Mouse (Mus musculus): ENCODE measurements around the gene Atp6v1b1. TPM values are rescaled to one million over a fixed set of nuclear protein-coding genes. Genes with fewer than 3 reads are reported as not detected.
A peak's percentile ranks its signal among the peaks of the same experiment; 100 is the strongest.

Gene Atp6v1b1
- polyA plus RNA-seq, 1 experiment from 2014 or later = 14.2 TPM

GRCm38 (mm10) chr6:83749286-83749685 is 6.5 kb downstream of the Atp6v1b1 start:
- no peak for ATAC-seq (replicated peaks; ENCODE audit: low FRiP score, low read depth)
- no peaks in the 10 kb centered on the region for H3K4me1 ChIP-seq (replicated peaks; ENCODE audit: insufficient read depth, low read length)
- TF ChIP-seq CTCF (IDR thresholded peaks at IDR 0.05; ENCODE audit: low read depth) = no peak
- no peaks in the 10 kb centered on the region for H3K9me3 ChIP-seq (replicated peaks; ENCODE audit: low read length)
- DNase-seq (ENCODE audit: low spot score) = no peak
- no peak overlapping the region for H3K4me2 ChIP-seq (ENCODE audit: low read length)
- H3K27me3 ChIP-seq (ENCODE audit: insufficient read depth, low read length) = peaks cover 3% of the 10 kb centered on the region; the same call in 1 of the 2 replicates
- H3K9ac ChIP-seq (ENCODE audit: low read depth, low read length) = no peak overlapping the region
- H3K36me3 ChIP-seq (ENCODE audit: insufficient read depth, low read length) = no peaks in the 10 kb centered on the region
- 57% methylated on average over 3 of the region's 3 CpGs for WGBS
- no peak overlapping the region for H3K4me3 ChIP-seq (replicated peaks; ENCODE audit: low read depth, low read length)
- no peak overlapping the region for H3K27ac ChIP-seq

GRCm38 (mm10) chr6:83750171-83750684 is 7.4 kb downstream of the Atp6v1b1 start:
- Histone ChIP-seq H3K4me2 (ENCODE audit: low read length) (peak overlapping the region; percentile 39), H3K4me1 (replicated peaks; ENCODE audit: insufficient read depth, low read length) (no peaks in the 10 kb centered on the region), H3K9me3 (replicated peaks; ENCODE audit: low read length) (no peaks in the 10 kb centered on the region), H3K9ac (ENCODE audit: low read depth, low read length) (no peak overlapping the region), H3K27ac (no peak overlapping the region), H3K4me3 (replicated peaks; ENCODE audit: low read depth, low read length) (no peak overlapping the region), H3K27me3 (ENCODE audit: insufficient read depth, low read length) (peaks cover 3% of the 10 kb centered on the region; the same call in 1 of the 2 replicates), H3K36me3 (ENCODE audit: insufficient read depth, low read length) (no peaks in the 10 kb centered on the region)
- TF ChIP-seq CTCF (IDR thresholded peaks at IDR 0.05; ENCODE audit: low read depth) = peak; percentile 89
- 11% methylated on average over 11 of the region's 11 CpGs for WGBS
- ATAC-seq (replicated peaks; ENCODE audit: low FRiP score, low read depth) (no peak), DNase-seq (ENCODE audit: low spot score) (peak; percentile 71)

- Histone ChIP-seq H3K27ac (no peak overlapping the region), H3K4me3 (replicated peaks; ENCODE audit: low read depth, low read length) (no peak overlapping the region), H3K27me3 (ENCODE audit: insufficient read depth, low read length) (peaks cover 15% of the 10 kb centered on the region), H3K9me3 (replicated peaks; ENCODE audit: low read length) (no peaks in the 10 kb centered on the region), H3K4me1 (replicated peaks; ENCODE audit: insufficient read depth, low read length) (no peaks in the 10 kb centered on the region), H3K36me3 (ENCODE audit: insufficient read depth, low read length) (no peaks in the 10 kb centered on the region), H3K9ac (ENCODE audit: low read depth, low read length) (no peak overlapping the region), H3K4me2 (ENCODE audit: low read length) (no peak overlapping the region)
- TF ChIP-seq CTCF (IDR thresholded peaks at IDR 0.05; ENCODE audit: low read depth) = no peak
- WGBS = 82% methylated on average over 9 of the region's 9 CpGs
- DNase-seq (ENCODE audit: low spot score) (no peak), ATAC-seq (replicated peaks; ENCODE audit: low FRiP score, low read depth) (no peak)
These were observed 13.3 kb downstream of the Atp6v1b1 start for GRCm38 (mm10) chr6:83756051-83756450.

- Histone ChIP-seq H3K9ac (ENCODE audit: low read depth, low read length) (peak within 1 kb of the TSS; percentile 28; the same call in 1 of the 2 replicates), H3K27ac (no peak within 1 kb of the TSS), H3K36me3 (ENCODE audit: insufficient read depth, low read length) (no peaks in the 10 kb centered on the region), H3K27me3 (ENCODE audit: insufficient read depth, low read length) (peaks cover 18% of the 10 kb centered on the region), H3K4me3 (replicated peaks; ENCODE audit: low read depth, low read length) (peak within 1 kb of the TSS; percentile 9; the same call in 1 of the 2 replicates), H3K4me1 (replicated peaks; ENCODE audit: insufficient read depth, low read length) (peaks cover 6% of the 10 kb centered on the region; the same call in 1 of the 2 replicates), H3K4me2 (ENCODE audit: low read length) (peak within 1 kb of the TSS; percentile 47), H3K9me3 (replicated peaks; ENCODE audit: low read length) (no peaks in the 10 kb centered on the region)
- WGBS = 20% methylated on average over 6 of the region's 6 CpGs
- DNase-seq (ENCODE audit: low spot score) = no peak
- no peak for ATAC-seq (replicated peaks; ENCODE audit: low FRiP score, low read depth)
- no peak for TF ChIP-seq CTCF (IDR thresholded peaks at IDR 0.05; ENCODE audit: low read depth)
These were observed 19.6 kb downstream of the Atp6v1b1 start, which contains the start of gene Ankrd53 for GRCm38 (mm10) chr6:83762344-83762743. Gene Ankrd53 (plus strand): TSS chr6:83762644.

GRCm38 (mm10) chr6:83762880-83763431 is 20.2 kb downstream of the Atp6v1b1 start:
- Histone ChIP-seq H3K36me3 (ENCODE audit: insufficient read depth, low read length) (0 out of 2 replicates have a peak, but pooled peaks cover 2% of the 10 kb centered on the region), H3K9me3 (replicated peaks; ENCODE audit: low read length) (no peaks in the 10 kb centered on the region), H3K27ac (no peak overlapping the region), H3K9ac (ENCODE audit: low read depth, low read length) (peak overlapping the region; percentile 28; the same call in 1 of the 2 replicates), H3K27me3 (ENCODE audit: insufficient read depth, low read length) (peaks cover 12% of the 10 kb centered on the region), H3K4me2 (ENCODE audit: low read length) (peak overlapping the region; percentile 47), H3K4me1 (replicated peaks; ENCODE audit: insufficient read depth, low read length) (peaks cover 6% of the 10 kb centered on the region; the same call in 1 of the 2 replicates), H3K4me3 (replicated peaks; ENCODE audit: low read depth, low read length) (peak overlapping the region; percentile 9; the same call in 1 of the 2 replicates)
- DNase-seq (ENCODE audit: low spot score) = peak; percentile 54
- peak; percentile 75 for ATAC-seq (replicated peaks; ENCODE audit: low FRiP score, low read depth)
- WGBS = 1% methylated on average over 35 of the region's 35 CpGs
- peak; percentile 40 for TF ChIP-seq CTCF (IDR thresholded peaks at IDR 0.05; ENCODE audit: low read depth)

GRCm38 (mm10) chr6:83766982-83767381 is 24.2 kb downstream of the Atp6v1b1 start:
- Histone ChIP-seq H3K36me3 (ENCODE audit: insufficient read depth, low read length) (peaks cover 32% of the 10 kb centered on the region), H3K27me3 (ENCODE audit: insufficient read depth, low read length) (no peaks in the 10 kb centered on the region), H3K27ac (no peak overlapping the region), H3K9me3 (replicated peaks; ENCODE audit: low read length) (no peaks in the 10 kb centered on the region), H3K9ac (ENCODE audit: low read depth, low read length) (no peak overlapping the region), H3K4me1 (replicated peaks; ENCODE audit: insufficient read depth, low read length) (peaks cover 6% of the 10 kb centered on the region; the same call in 1 of the 2 replicates), H3K4me3 (replicated peaks; ENCODE audit: low read depth, low read length) (no peak overlapping the region), H3K4me2 (ENCODE audit: low read length) (no peak overlapping the region)
- 83% methylated on average over 3 of the region's 3 CpGs for WGBS
- DNase-seq (ENCODE audit: low spot score) (no peak), ATAC-seq (replicated peaks; ENCODE audit: low FRiP score, low read depth) (no peak)
- no peak for TF ChIP-seq CTCF (IDR thresholded peaks at IDR 0.05; ENCODE audit: low read depth)
